Comparison of ENCODE assay signal across 27 mouse cellular contexts in genomic region chr17:47950831-47951230, GRCm38 (mm10). TPM values are rescaled to one million over a fixed set of nuclear protein-coding genes. Genes with fewer than 3 reads are reported as not detected.
DNase-seq lines count a peak whose midpoint lies in the region; ATAC-seq and TF ChIP-seq lines count a peak whose summit lies in the region.
"Had no signal": no experiment of that assay in that cellular context is flagged by ENCODE, and none has a peak within 500 bp of the region (broad histone marks: within the 10 kb centered on the region; RNA-seq: fewer than 3 reads in every experiment).

No protein-coding gene starts in this region.

- H3K27ac ChIP-seq in forebrain, embryonic 16.5 days (ENCODE audit: low read length) = peak overlapping the region; percentile 17; the same call in 1 of the 2 replicates
- no peak overlapping the region for H3K27ac ChIP-seq in forebrain, postnatal 0 days (ENCODE audit: low read depth, low read length)
- H3K27ac ChIP-seq in midbrain, embryonic 12.5 days (replicated peaks) = peak overlapping the region; percentile 58; the same call in 1 of the 2 replicates
- no peak overlapping the region for H3K27ac ChIP-seq in midbrain, embryonic 16.5 days (ENCODE audit: low read length)
- H3K27ac ChIP-seq: heart, embryonic 10.5 days; heart, embryonic 15.5 days; intestine, embryonic 15.5 days; layer of hippocampus, adult 2 months; left cerebral cortex, adult 2 months; limb, embryonic 13.5 days; lung, embryonic 15.5 days; neural tube, embryonic 15.5 days had no signal

- 79% methylated on average over 5 of the region's 5 CpGs for WGBS in forebrain, embryonic 16.5 days
- 73% methylated on average over 5 of the region's 5 CpGs for WGBS in forebrain, postnatal 0 days
- WGBS in midbrain, embryonic 12.5 days = 77% methylated on average over 5 of the region's 5 CpGs
- 75% methylated on average over 5 of the region's 5 CpGs for WGBS in midbrain, embryonic 16.5 days

- H3K4me1 ChIP-seq in forebrain, embryonic 16.5 days (replicated peaks; ENCODE audit: control insufficient read depth, insufficient read depth, low read length) = peaks cover 34% of the 10 kb centered on the region
- H3K4me1 ChIP-seq in forebrain, postnatal 0 days (ENCODE audit: insufficient read depth) = peaks cover 4% of the 10 kb centered on the region; the same call in 1 of the 2 replicates
- H3K4me1 ChIP-seq in midbrain, embryonic 12.5 days = peaks cover 39% of the 10 kb centered on the region
- H3K4me1 ChIP-seq in midbrain, embryonic 16.5 days (ENCODE audit: control insufficient read depth, insufficient read depth, low read length) = peaks cover 25% of the 10 kb centered on the region

- no peak for TF ChIP-seq CTCF in forebrain, postnatal 0 days (IDR thresholded peaks at IDR 0.05; ENCODE audit: low read depth)

- no peak overlapping the region for H3K4me3 ChIP-seq in forebrain, embryonic 16.5 days (replicated peaks; ENCODE audit: low read length)
- no peak overlapping the region for H3K4me3 ChIP-seq in forebrain, postnatal 0 days (ENCODE audit: low read depth, low read length)
- no peak overlapping the region for H3K4me3 ChIP-seq in midbrain, embryonic 12.5 days
- no peak overlapping the region for H3K4me3 ChIP-seq in midbrain, embryonic 16.5 days (ENCODE audit: low read depth, low read length)
- H3K4me3 ChIP-seq: heart, embryonic 10.5 days; heart, embryonic 15.5 days; hindbrain, embryonic 15.5 days; intestine, embryonic 15.5 days; layer of hippocampus, adult 2 months; left cerebral cortex, adult 2 months; limb, embryonic 13.5 days; lung, embryonic 15.5 days; neural tube, embryonic 15.5 days had no signal

- no peak overlapping the region for H3K4me2 ChIP-seq in forebrain, embryonic 16.5 days (ENCODE audit: low read length)
- no peak overlapping the region for H3K4me2 ChIP-seq in forebrain, postnatal 0 days (ENCODE audit: low read depth)
- H3K4me2 ChIP-seq in midbrain, embryonic 12.5 days (replicated peaks) = no peak overlapping the region
- H3K4me2 ChIP-seq in midbrain, embryonic 16.5 days (ENCODE audit: low read length) = no peak overlapping the region
- H3K4me2 ChIP-seq: heart, embryonic 15.5 days; intestine, embryonic 15.5 days; limb, embryonic 13.5 days; liver, embryonic 11.5 days; lung, embryonic 15.5 days had no signal

- no peak for ATAC-seq in forebrain, embryonic 16.5 days
- ATAC-seq in forebrain, postnatal 0 days = no peak
- no peak for ATAC-seq in midbrain, embryonic 12.5 days (ENCODE audit: low FRiP score, low read depth)
- ATAC-seq in midbrain, embryonic 16.5 days = no peak
- ATAC-seq: CD4-positive, CD25-positive, alpha-beta regulatory T cell, adult 4 months; intestine, embryonic 15.5 days had no signal

- no peaks in the 10 kb centered on the region for H3K36me3 ChIP-seq in forebrain, embryonic 16.5 days (ENCODE audit: control insufficient read depth, insufficient read depth)
- H3K36me3 ChIP-seq in forebrain, postnatal 0 days (ENCODE audit: insufficient read depth) = no peaks in the 10 kb centered on the region
- H3K36me3 ChIP-seq in midbrain, embryonic 12.5 days = no peaks in the 10 kb centered on the region
- no peaks in the 10 kb centered on the region for H3K36me3 ChIP-seq in midbrain, embryonic 16.5 days (ENCODE audit: control insufficient read depth, insufficient read depth, low read length)
- H3K36me3 ChIP-seq: heart, embryonic 10.5 days; heart, embryonic 15.5 days; hindbrain, embryonic 15.5 days; intestine, embryonic 15.5 days; limb, embryonic 13.5 days; lung, embryonic 15.5 days; neural tube, embryonic 15.5 days had no signal

- no peak for DNase-seq in forebrain, postnatal 0 days
- DNase-seq in ZHBTc4 (ENCODE audit: low read depth, low spot score) = peak; percentile 77
- no peak for DNase-seq in spleen, postnatal 4 days (ENCODE audit: low spot score in 2 of 2)
- DNase-seq in thymus, postnatal 4 days = no peak
- DNase-seq: adrenal gland, adult 8-10 months; cerebellum, adult 8-10 months; cerebellum, postnatal 25 days; gastrocnemius, postnatal 25 days; heart, adult 11 months; kidney, adult 2 months; kidney, postnatal 36 days; right cerebral cortex, postnatal 25 days; thymus, postnatal 36 days had no signal

- H3K9ac ChIP-seq in forebrain, embryonic 16.5 days (replicated peaks; ENCODE audit: low read depth, low read length) = no peak overlapping the region
- H3K9ac ChIP-seq in forebrain, postnatal 0 days = no peak overlapping the region
- H3K9ac ChIP-seq in midbrain, embryonic 12.5 days (replicated peaks) = no peak overlapping the region
- no peak overlapping the region for H3K9ac ChIP-seq in midbrain, embryonic 16.5 days (ENCODE audit: low read depth, low read length)
- H3K9ac ChIP-seq: heart, embryonic 15.5 days; hindbrain, embryonic 15.5 days; intestine, embryonic 15.5 days; limb, embryonic 13.5 days; lung, embryonic 15.5 days; neural tube, embryonic 15.5 days had no signal

- H3K9me3 ChIP-seq in forebrain, embryonic 16.5 days (ENCODE audit: control insufficient read depth, low read length) = no peaks in the 10 kb centered on the region
- no peaks in the 10 kb centered on the region for H3K9me3 ChIP-seq in forebrain, postnatal 0 days (ENCODE audit: low read length)
- no peaks in the 10 kb centered on the region for H3K9me3 ChIP-seq in midbrain, embryonic 12.5 days
- H3K9me3 ChIP-seq in midbrain, embryonic 16.5 days (replicated peaks; ENCODE audit: control insufficient read depth, low read length, poor library complexity, severe bottlenecking) = no peaks in the 10 kb centered on the region
- H3K9me3 ChIP-seq: heart, embryonic 10.5 days; heart, embryonic 15.5 days; hindbrain, embryonic 15.5 days; intestine, embryonic 15.5 days; limb, embryonic 13.5 days; lung, embryonic 15.5 days; neural tube, embryonic 15.5 days had no signal

- no peaks in the 10 kb centered on the region for H3K27me3 ChIP-seq in forebrain, embryonic 16.5 days (replicated peaks; ENCODE audit: control insufficient read depth, insufficient read depth, low read length)
- H3K27me3 ChIP-seq in forebrain, postnatal 0 days (ENCODE audit: insufficient read depth, low read length) = no peaks in the 10 kb centered on the region; the same call in 1 of the 2 replicates
- peaks cover 30% of the 10 kb centered on the region; the same call in 1 of the 2 replicates for H3K27me3 ChIP-seq in midbrain, embryonic 12.5 days
- H3K27me3 ChIP-seq in midbrain, embryonic 16.5 days (ENCODE audit: control insufficient read depth, insufficient read depth, low read depth, low read length) = no peaks in the 10 kb centered on the region
- H3K27me3 ChIP-seq: intestine, embryonic 15.5 days; lung, embryonic 15.5 days had no signal

RNA-seq across cellular contexts. Expression of gene Foxp4, which starts 26.4 kb away (rescaled TPM):
- 29.1 and 29.6 TPM in 2 replicates for polyA plus RNA-seq in forebrain, embryonic 16.5 days (2015; fragmentation: Nextera tagmentation; extraction: Ambion mirVana)
- 108 and 109 TPM in 2 replicates for total RNA-seq in forebrain, postnatal 0 days (2014; rRNA removed)
- polyA plus RNA-seq in forebrain, postnatal 0 days (2015; fragmentation: Nextera tagmentation; extraction: Ambion mirVana) = 45.7 and 56.4 TPM in 2 replicates
- polyA plus RNA-seq in midbrain, embryonic 12.5 days (2016; fragmentation: Nextera tagmentation; extraction: Ambion mirVana) = 34.5 and 35.3 TPM in 2 replicates
- 35.8 and 38.8 TPM in 2 replicates for polyA plus RNA-seq in midbrain, embryonic 16.5 days (2015; fragmentation: Nextera tagmentation; extraction: Ambion mirVana)

Comparison
In these comparisons a context has a peak if more than half of its experiments do, and no peak if none do; other contexts are left out.
1. H3K27ac ChIP-seq: peak in forebrain, embryonic 16.5 days (single experiment) and midbrain, embryonic 12.5 days (single experiment); none in forebrain, postnatal 0 days (single experiment) and midbrain, embryonic 16.5 days (single experiment).